Mouse (Mus musculus): ENCODE results near the gene Bicra. TPM values are rescaled to one million over a fixed set of nuclear protein-coding genes. Genes with fewer than 3 reads are reported as not detected.

The Bicra gene
- polyA plus RNA-seq, 1 experiment from 2014 or later: 2.3 TPM

DNA sequence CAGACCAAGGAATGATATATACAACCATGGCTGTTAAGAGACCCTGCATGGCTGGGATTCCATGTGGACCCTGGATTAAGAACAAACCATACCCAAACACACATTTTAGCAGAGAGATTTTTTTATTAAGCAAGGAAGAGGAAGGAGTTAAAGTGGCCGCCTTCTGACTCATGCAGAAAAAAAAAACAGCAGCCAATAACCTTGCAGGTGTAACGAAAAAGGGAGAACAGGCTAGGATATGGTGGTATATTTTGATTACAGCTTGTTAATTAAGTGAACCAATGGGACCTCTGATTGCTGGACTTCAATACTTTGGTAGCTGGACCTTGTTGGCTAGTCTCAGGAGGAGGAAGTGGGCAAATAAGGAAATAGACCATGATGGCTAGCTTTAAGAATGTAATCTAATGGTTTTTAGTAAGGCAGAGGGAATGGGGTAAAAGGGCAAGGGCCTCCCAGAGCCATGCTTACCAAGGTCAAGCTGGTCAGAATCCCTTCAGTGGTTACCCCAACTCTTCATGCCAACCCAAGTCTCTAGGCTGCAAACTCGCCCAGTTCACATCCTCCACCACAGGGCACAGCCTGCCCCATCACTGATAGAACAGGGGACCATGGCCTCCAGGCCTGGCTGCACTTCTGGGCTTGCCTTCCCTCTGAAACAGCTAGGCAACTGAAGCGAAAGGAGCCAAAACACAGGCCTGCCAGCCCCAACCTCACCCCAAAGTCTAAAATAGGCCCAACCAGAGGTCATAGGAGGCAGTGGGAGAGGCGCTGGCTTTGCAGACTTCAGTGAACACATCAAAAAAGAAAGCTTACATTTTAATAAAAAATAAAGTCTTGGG lies 28.2 kb downstream of the Bicra start:
- Histone ChIP-seq H3K27ac (ENCODE audit: low read length) (peak overlapping the region; percentile 20; the same call in 1 of the 2 replicates), H3K4me1 (ENCODE audit: insufficient read depth, low read depth, low read length) (no peaks in the 10 kb centered on the region; the same call in 1 of the 2 replicates), H3K4me2 (replicated peaks; ENCODE audit: low read depth, low read length) (no peak overlapping the region), H3K9me3 (ENCODE audit: low read length) (no peaks in the 10 kb centered on the region), H3K9ac (replicated peaks; ENCODE audit: low read depth) (no peak overlapping the region), H3K36me3 (ENCODE audit: insufficient read depth, low read length) (no peaks in the 10 kb centered on the region), H3K27me3 (replicated peaks; ENCODE audit: insufficient read depth, low read length) (no peaks in the 10 kb centered on the region), H3K4me3 (ENCODE audit: low read depth, low read length) (no peak overlapping the region)
- DNase-seq (ENCODE audit: low spot score): no peak
- WGBS: 70% methylated on average over 5 of the region's 5 CpGs
- TF ChIP-seq CTCF (IDR thresholded peaks at IDR 0.05) (no peak), EP300 (IDR thresholded peaks at IDR 0.05) (no peak)
- ATAC-seq: no peak

DNA sequence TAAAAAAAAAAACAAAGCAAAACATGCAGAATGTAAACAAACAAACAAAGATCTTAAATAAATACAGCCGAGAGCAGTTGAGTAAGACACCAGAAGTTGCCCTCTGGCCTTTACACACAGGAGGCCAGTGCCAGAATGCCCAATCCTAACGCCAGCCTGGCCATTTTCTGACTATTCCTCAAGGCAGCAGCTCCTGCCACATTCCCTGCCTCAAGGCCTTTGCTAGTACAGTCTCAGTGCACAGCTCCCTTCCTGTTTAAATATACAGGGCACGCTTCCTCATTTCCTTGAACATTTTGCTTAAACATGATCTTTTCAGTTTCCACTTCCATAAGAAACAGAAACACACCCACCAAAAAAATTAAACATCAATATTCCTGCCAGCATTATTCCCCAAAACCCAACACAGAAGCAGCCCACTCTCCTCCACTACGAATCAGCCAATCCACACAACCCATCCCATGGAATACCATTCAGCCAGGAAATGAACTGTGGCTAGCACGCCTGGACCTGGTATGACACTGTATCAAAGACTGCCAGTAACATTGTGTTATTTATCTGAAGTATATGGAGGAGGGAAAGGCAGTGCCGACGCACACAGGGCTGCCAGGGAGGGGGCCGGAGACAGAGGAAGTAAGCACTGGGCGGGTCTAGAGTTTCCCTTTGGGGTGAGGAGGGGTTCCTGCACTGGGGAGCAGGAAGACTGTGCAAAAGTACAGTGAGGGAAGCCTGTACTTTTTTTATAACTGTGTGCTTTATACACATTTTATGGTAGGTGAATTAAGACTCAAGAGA lies 29.5 kb downstream of the Bicra start:
- Histone ChIP-seq H3K4me1 (ENCODE audit: insufficient read depth, low read depth, low read length) (no peaks in the 10 kb centered on the region; the same call in 1 of the 2 replicates), H3K36me3 (ENCODE audit: insufficient read depth, low read length) (no peaks in the 10 kb centered on the region), H3K4me3 (ENCODE audit: low read depth, low read length) (no peak overlapping the region), H3K4me2 (replicated peaks; ENCODE audit: low read depth, low read length) (no peak overlapping the region), H3K9me3 (ENCODE audit: low read length) (no peaks in the 10 kb centered on the region), H3K9ac (replicated peaks; ENCODE audit: low read depth) (no peak overlapping the region), H3K27ac (ENCODE audit: low read length) (peak overlapping the region; percentile 63), H3K27me3 (replicated peaks; ENCODE audit: insufficient read depth, low read length) (no peaks in the 10 kb centered on the region)
- DNase-seq (ENCODE audit: low spot score) (peak; percentile 79), ATAC-seq (peak; percentile 95)
- TF ChIP-seq EP300 (IDR thresholded peaks at IDR 0.05) (peak; percentile 66), CTCF (IDR thresholded peaks at IDR 0.05) (no peak)
- WGBS: 47% methylated on average over 9 of the region's 9 CpGs

DNA sequence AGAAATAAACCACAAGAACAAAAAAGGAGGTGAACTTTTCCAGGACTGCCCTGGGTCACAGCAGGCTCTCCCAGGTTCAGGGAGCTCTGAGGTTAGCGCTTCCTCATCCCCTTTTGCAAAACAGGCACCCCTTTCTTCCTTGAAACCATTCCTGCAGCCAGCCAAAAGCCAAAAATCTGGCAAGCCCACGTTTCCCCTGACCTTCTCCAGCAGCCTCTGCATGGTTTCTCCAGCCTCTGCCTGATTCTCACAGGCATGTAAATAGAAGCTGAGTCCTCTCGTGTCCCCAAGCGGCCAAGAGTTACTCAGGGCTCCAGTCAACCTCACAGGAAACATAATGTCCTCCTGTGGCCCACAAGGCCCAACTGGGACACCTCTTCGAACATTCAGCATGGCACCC lies 32.3 kb downstream of the Bicra start:
- TF ChIP-seq CTCF (IDR thresholded peaks at IDR 0.05) (no peak), EP300 (IDR thresholded peaks at IDR 0.05) (no peak)
- no peaks in the 10 kb centered on the region for H3K4me1 ChIP-seq (ENCODE audit: insufficient read depth, low read depth, low read length)
- DNase-seq (ENCODE audit: low spot score) (no peak), ATAC-seq (no peak)
- no peak overlapping the region for H3K27ac ChIP-seq (ENCODE audit: low read length)
- H3K36me3 ChIP-seq (ENCODE audit: insufficient read depth, low read length): no peaks in the 10 kb centered on the region
- H3K27me3 ChIP-seq (replicated peaks; ENCODE audit: insufficient read depth, low read length): no peaks in the 10 kb centered on the region
- no peaks in the 10 kb centered on the region for H3K9me3 ChIP-seq (ENCODE audit: low read length)
- H3K9ac ChIP-seq (replicated peaks; ENCODE audit: low read depth): no peak overlapping the region
- WGBS: 79% methylated on average over 5 of the region's 5 CpGs
- no peak overlapping the region for H3K4me2 ChIP-seq (replicated peaks; ENCODE audit: low read depth, low read length)
- H3K4me3 ChIP-seq (ENCODE audit: low read depth, low read length): no peak overlapping the region

DNA sequence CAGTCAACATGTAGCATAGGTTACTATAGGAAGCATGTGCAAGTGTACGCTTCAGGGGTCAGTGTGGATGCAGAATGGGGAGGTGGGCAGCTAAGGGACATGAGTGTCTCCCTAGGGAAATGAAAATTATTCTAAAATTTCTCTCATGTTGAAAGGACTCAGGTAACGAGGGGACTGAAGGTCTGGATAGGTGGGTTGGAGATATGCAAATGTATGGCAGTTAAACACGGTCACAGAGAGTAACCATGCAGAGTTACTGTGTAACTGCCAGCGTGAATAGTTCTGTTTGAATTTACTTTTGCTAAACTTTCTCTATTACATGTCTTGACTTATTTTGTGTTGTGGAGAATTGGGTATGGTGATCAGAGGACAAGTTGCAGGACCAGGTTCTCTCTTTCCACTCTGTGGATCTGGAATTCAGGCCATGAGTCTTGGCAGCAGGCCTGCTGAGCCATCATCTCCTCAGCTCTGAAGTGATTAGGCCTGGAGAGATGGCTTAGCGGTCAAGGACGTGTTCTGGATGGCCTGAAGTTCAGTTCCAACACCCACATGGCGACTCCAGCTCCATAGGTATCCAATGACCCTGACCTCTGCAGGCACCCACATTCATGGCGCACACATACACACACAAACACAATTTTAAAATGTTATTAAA lies 33.1 kb downstream of the Bicra start:
- H3K27me3 ChIP-seq (replicated peaks; ENCODE audit: insufficient read depth, low read length): no peaks in the 10 kb centered on the region
- H3K4me3 ChIP-seq (ENCODE audit: low read depth, low read length): no peak overlapping the region
- no peak overlapping the region for H3K4me2 ChIP-seq (replicated peaks; ENCODE audit: low read depth, low read length)
- DNase-seq (ENCODE audit: low spot score) (no peak), ATAC-seq (no peak)
- TF ChIP-seq CTCF (IDR thresholded peaks at IDR 0.05) (no peak), EP300 (IDR thresholded peaks at IDR 0.05) (no peak)
- no peak overlapping the region for H3K27ac ChIP-seq (ENCODE audit: low read length)
- H3K4me1 ChIP-seq (ENCODE audit: insufficient read depth, low read depth, low read length): no peaks in the 10 kb centered on the region
- 83% methylated on average over 8 of the region's 8 CpGs for WGBS
- H3K9ac ChIP-seq (replicated peaks; ENCODE audit: low read depth): no peak overlapping the region
- H3K36me3 ChIP-seq (ENCODE audit: insufficient read depth, low read length): no peaks in the 10 kb centered on the region
- no peaks in the 10 kb centered on the region for H3K9me3 ChIP-seq (ENCODE audit: low read length)

DNA sequence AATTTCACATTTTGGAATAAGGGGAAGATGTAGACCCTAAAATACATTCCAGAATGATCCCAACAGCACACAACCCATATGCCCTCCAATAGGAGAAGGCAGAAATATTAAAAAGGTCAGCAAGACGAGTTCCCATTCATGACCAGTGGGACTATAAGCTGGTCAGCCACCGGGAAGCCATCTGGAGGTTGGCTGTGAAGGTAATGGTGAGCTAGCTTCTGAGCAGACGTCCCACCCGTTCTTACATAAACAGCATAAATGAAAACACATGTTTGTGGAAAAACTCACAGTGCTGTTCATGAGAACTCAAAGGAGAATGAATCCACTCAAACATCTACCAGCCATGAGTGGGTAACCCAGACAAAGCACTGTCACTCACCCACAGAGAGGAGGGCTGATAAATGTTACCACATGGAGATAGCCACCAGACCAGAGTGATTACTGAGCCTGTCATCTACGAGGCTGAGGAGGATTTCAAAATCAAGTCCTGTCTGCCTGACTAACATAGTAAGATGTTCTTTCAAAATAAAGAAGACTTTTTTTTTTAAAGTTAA lies 33.9 kb downstream of the Bicra start:
- ATAC-seq: no peak
- no peak overlapping the region for H3K4me3 ChIP-seq (ENCODE audit: low read depth, low read length)
- no peak overlapping the region for H3K27ac ChIP-seq (ENCODE audit: low read length)
- 80% methylated on average over 5 of the region's 5 CpGs for WGBS
- no peaks in the 10 kb centered on the region for H3K9me3 ChIP-seq (ENCODE audit: low read length)
- H3K27me3 ChIP-seq (replicated peaks; ENCODE audit: insufficient read depth, low read length): no peaks in the 10 kb centered on the region
- DNase-seq (ENCODE audit: low spot score): no peak
- H3K4me2 ChIP-seq (replicated peaks; ENCODE audit: low read depth, low read length): no peak overlapping the region
- no peak overlapping the region for H3K9ac ChIP-seq (replicated peaks; ENCODE audit: low read depth)
- no peaks in the 10 kb centered on the region for H3K4me1 ChIP-seq (ENCODE audit: insufficient read depth, low read depth, low read length)
- H3K36me3 ChIP-seq (ENCODE audit: insufficient read depth, low read length): no peaks in the 10 kb centered on the region
- no peak for TF ChIP-seq CTCF (IDR thresholded peaks at IDR 0.05)
- TF ChIP-seq EP300 (IDR thresholded peaks at IDR 0.05): no peak
